Mouse (Mus musculus): ENCODE data around the gene Tarbp2. TPM values are rescaled to one million over a fixed set of nuclear protein-coding genes. Genes with fewer than 3 reads are reported as not detected.

The Tarbp2 gene
- 10 to 100 TPM; 32.4 to 36.2 TPM for total RNA-seq (2021)
- long read RNA-seq, experiment 1, partial matches to known transcripts: 1 of 14 reads
- long read RNA-seq, experiment 1, other reads (novel, unspliced or antisense): 11 of 14 reads
- long read RNA-seq, experiment 2, partial matches to known transcripts: 4 of 16 reads
- long read RNA-seq, experiment 2, other reads (novel, unspliced or antisense): 7 of 16 reads

- intact Hi-C loops (cut with DNase I): loop anchor here (1.0 to 5.0 kb wide), 4 partner anchors 28 to 153 kb away; partner anchors contain the start of genes Pcbp2 and Sp1
- no peak for TF ChIP-seq CTCF (IDR thresholded peaks at IDR 0.05)
- Histone ChIP-seq H3K4me3 (peak within 1 kb of the TSS; percentile 91), H3K27ac (peak within 1 kb of the TSS; percentile 100)
- DNase-seq (ENCODE audit: extremely low spot score in 1 of 2, low spot score in 2 of 2): peak; percentile 99 to 100
Observed at GRCm38 (mm10) chr15:102517976-102518858, at the start of gene Tarbp2. Gene Tarbp2 (plus strand): TSS chr15:102518192.

GRCm38 (mm10) chr15:102468675-102469370 is 49.2 kb upstream of the Tarbp2 start:
- Histone ChIP-seq H3K27ac (no peak overlapping the region), H3K4me3 (no peak overlapping the region)
- no peak for TF ChIP-seq CTCF (IDR thresholded peaks at IDR 0.05)
- intact Hi-C loops (cut with DNase I): no loop called here
- no peak for DNase-seq (ENCODE audit: extremely low spot score in 1 of 2, low spot score in 2 of 2)

GRCm38 (mm10) chr15:102470183-102470604 is 47.8 kb upstream of the Tarbp2 start, which contains the start of gene Pcbp2:
Gene Pcbp2 (plus strand): TSS chr15:102470539.
- DNase-seq (ENCODE audit: extremely low spot score in 1 of 2, low spot score in 2 of 2): peak; percentile 95 to 97
- intact Hi-C loops (cut with DNase I): loop anchor here (1.0 kb wide), 2 partner anchors 47 to 65 kb away; partner anchors contain the start of gene Map3k12
- Histone ChIP-seq H3K27ac (peak within 1 kb of the TSS; percentile 95), H3K4me3 (peak within 1 kb of the TSS; percentile 59)
- peak; percentile 98 for TF ChIP-seq CTCF (IDR thresholded peaks at IDR 0.05)

GRCm38 (mm10) chr15:102470605-102471294 is 47.2 kb upstream of the Tarbp2 start:
- Histone ChIP-seq H3K4me3 (peak overlapping the region; percentile 59), H3K27ac (peak overlapping the region; percentile 95)
- peak; percentile 67 to 79 for DNase-seq (ENCODE audit: extremely low spot score in 1 of 2, low spot score in 2 of 2)
- peak; percentile 16; the same call in 1 of the 2 replicates for TF ChIP-seq CTCF (IDR thresholded peaks at IDR 0.05)
- intact Hi-C loops (cut with DNase I): loop anchor here (1.0 kb wide), 2 partner anchors 47 to 65 kb away; partner anchors contain the start of gene Map3k12

GRCm38 (mm10) chr15:102471295-102471645 is 46.7 kb upstream of the Tarbp2 start:
- no peak for TF ChIP-seq CTCF (IDR thresholded peaks at IDR 0.05)

GRCm38 (mm10) chr15:102471727-102472126 is 46.3 kb upstream of the Tarbp2 start:
- peak overlapping the region; percentile 59 for H3K4me3 ChIP-seq
- no peak for TF ChIP-seq CTCF (IDR thresholded peaks at IDR 0.05)
- DNase-seq (ENCODE audit: extremely low spot score in 1 of 2, low spot score in 2 of 2): no peak
- peak overlapping the region; percentile 95; the same call in 1 of the 2 replicates for H3K27ac ChIP-seq
- intact Hi-C loops (cut with DNase I): loop anchor here (2.0 kb wide), 1 partner anchor 17 kb away; no protein-coding TSS in a partner anchor

More at GRCm38 (mm10) chr15:102471295-102471645, 46.7 kb upstream of the Tarbp2 start:
- Histone ChIP-seq H3K4me3 (peak overlapping the region; percentile 59), H3K27ac (peak overlapping the region; percentile 95)
- intact Hi-C loops (cut with DNase I): no loop called here
- DNase-seq (ENCODE audit: extremely low spot score in 1 of 2, low spot score in 2 of 2): no peak

GRCm38 (mm10) chr15:102473246-102473645 is 44.7 kb upstream of the Tarbp2 start:
- TF ChIP-seq CTCF (IDR thresholded peaks at IDR 0.05): no peak
- intact Hi-C loops (cut with DNase I): loop anchor here (2.0 kb wide), 1 partner anchor 16 kb away; no protein-coding TSS in a partner anchor
- Histone ChIP-seq H3K4me3 (no peak overlapping the region), H3K27ac (no peak overlapping the region)
- DNase-seq (ENCODE audit: extremely low spot score in 1 of 2, low spot score in 2 of 2): no peak

- intact Hi-C loops (cut with DNase I): no loop called here
- Histone ChIP-seq H3K4me3 (no peak overlapping the region), H3K27ac (no peak overlapping the region)
- DNase-seq (ENCODE audit: extremely low spot score in 1 of 2, low spot score in 2 of 2): no peak
- no peak for TF ChIP-seq CTCF (IDR thresholded peaks at IDR 0.05)
Observed at GRCm38 (mm10) chr15:102474520-102474919, 43.5 kb upstream of the Tarbp2 start.

- no peak for DNase-seq (ENCODE audit: extremely low spot score in 1 of 2, low spot score in 2 of 2)
- no peak overlapping the region for H3K4me3 ChIP-seq
- intact Hi-C loops (cut with DNase I): no loop called here
- H3K27ac ChIP-seq: no peak overlapping the region
- TF ChIP-seq CTCF (IDR thresholded peaks at IDR 0.05): no peak
Observed at GRCm38 (mm10) chr15:102483136-102483535, 34.9 kb upstream of the Tarbp2 start.

- DNase-seq (ENCODE audit: extremely low spot score in 1 of 2, low spot score in 2 of 2): no peak
- no peak for TF ChIP-seq CTCF (IDR thresholded peaks at IDR 0.05)
- no peak overlapping the region for H3K4me3 ChIP-seq
- H3K27ac ChIP-seq: no peak overlapping the region
- intact Hi-C loops (cut with DNase I): no loop called here
Observed at GRCm38 (mm10) chr15:102485853-102486252, 32.1 kb upstream of the Tarbp2 start.

- intact Hi-C loops (cut with DNase I): loop anchor here (2.0 kb wide), 1 partner anchor 15 kb away; no protein-coding TSS in a partner anchor
- no peak overlapping the region for H3K4me3 ChIP-seq
- TF ChIP-seq CTCF (IDR thresholded peaks at IDR 0.05): no peak
Observed at GRCm38 (mm10) chr15:102487664-102488063, 30.3 kb upstream of the Tarbp2 start.

More at GRCm38 (mm10) chr15:102487664-102488063, 30.3 kb upstream of the Tarbp2 start:
- H3K27ac ChIP-seq: no peak overlapping the region
- no peak for DNase-seq (ENCODE audit: extremely low spot score in 1 of 2, low spot score in 2 of 2)
